Mouse (Mus musculus) megakaryocyte, embryonic 14.5 days (primary cell): ENCODE results near the gene St7.

Experiments used
- FLI1 ChIP-seq: IDR thresholded peaks from 2 replicates; pipeline ENCODE4 v1.6.1; 2012; ENCODE audit warnings: low read length, inconsistent platforms, mixed read lengths
- GATA1 ChIP-seq: IDR thresholded peaks from 3 replicates; pipeline ENCODE4 v1.6.1; 2012; ENCODE audit warnings: mixed read lengths, low read length, inconsistent platforms, borderline replicate concordance

- TF ChIP-seq GATA1 (no peak), FLI1 (no peak)
These were observed 57.4 kb downstream of the St7 start for GRCm38 (mm10) chr6:17750041-17750660.
